Mouse (Mus musculus) urinary bladder, adult 2 months (tissue): ENCODE results near the gene Esp15. TPM values are rescaled to one million over a fixed set of nuclear protein-coding genes. Genes with fewer than 3 reads are reported as not detected.
"Not testable (repeated sequence)": the region's sequence is repeated elsewhere in the genome, so short reads cannot be mapped to it uniquely, and the experiment has no call there.

Experiments used
- DNase-seq: peaks from one replicate; pipeline ENCODE4 v3.0.0; 2022; ENCODE audit warnings: low spot score
- polyA plus RNA-seq: library from polyadenylated mRNA; depleted of rRNA; stranded (reverse); fragments of >200 nt; gene quantifications from 2 replicates; pipeline ENCODE4 v1.2.3, GENCODE M21; 2012; rRNA removed

Gene Esp15
- not detected in 2 replicates for polyA plus RNA-seq

- not testable (repeated sequence) for DNase-seq
Observed at GRCm38 (mm10) chr17:39640654-39641053, at the start of gene Esp15. Esp15 (plus strand) TSS chr17:39640954.

- DNase-seq, result no peak
Observed at GRCm38 (mm10) chr17:39591550-39591949, 49.2 kb upstream of the Esp15 start.

Other genes with a start within 250 kb of the Esp15 start
- gene Esp18, start 234.6 kb upstream of the Esp15 start, polyA plus RNA-seq, result not detected in 2 replicates
- not detected in 2 replicates for gene Esp16, start 104.8 kb upstream of the Esp15 start, polyA plus RNA-seq